Mouse (Mus musculus): ENCODE results near the gene Anks3.

Gene Anks3

DNA sequence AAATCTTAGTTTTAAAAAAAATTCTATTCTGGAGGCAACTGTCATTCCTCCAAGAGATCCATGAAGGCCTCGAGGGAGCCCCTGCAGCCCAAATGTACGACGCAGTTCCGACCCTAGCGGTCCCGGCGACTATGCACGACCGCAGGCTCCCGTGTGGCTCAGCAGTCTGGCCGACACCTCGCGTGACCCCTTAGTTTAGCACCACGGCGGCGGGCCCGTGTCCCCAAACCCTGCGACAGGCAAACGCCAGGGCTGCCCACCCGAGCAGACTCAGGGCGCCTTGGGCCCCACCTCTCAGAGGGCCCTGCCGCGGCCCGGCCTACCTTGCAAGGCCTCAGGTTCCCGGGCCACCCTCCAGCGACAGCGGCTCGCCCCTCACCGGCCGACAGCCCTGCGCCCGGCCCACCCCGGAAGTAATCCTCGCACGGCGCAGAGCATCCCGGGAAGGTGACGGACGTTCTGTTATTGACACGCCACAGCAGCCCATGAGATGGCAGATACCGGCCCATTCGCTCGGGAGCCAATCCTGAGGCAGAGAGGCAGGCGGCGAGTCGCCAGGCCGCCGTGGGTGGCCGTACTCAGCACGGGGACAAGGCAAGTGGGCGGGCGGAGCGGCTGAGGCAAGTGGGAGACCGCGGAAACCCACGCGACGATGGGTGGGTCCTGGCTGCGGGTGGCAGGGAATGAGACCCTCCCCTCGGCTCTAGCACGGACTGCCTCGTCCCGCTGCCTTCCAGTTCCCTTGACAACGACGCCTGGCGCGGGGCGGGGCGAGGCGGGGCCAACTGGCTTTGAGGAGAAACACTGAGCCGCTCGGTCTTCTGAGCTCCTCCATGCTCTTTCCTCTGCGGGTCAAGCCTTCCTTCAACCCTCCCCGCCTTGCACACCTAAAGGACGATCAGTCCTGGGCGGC lies at the start of gene Anks3:
Anks3 (minus strand) TSS at position 409 of the 913 bp plus-strand sequence.
- peak; percentile 100 for DNase-seq (ENCODE audit: low spot score)

DNA sequence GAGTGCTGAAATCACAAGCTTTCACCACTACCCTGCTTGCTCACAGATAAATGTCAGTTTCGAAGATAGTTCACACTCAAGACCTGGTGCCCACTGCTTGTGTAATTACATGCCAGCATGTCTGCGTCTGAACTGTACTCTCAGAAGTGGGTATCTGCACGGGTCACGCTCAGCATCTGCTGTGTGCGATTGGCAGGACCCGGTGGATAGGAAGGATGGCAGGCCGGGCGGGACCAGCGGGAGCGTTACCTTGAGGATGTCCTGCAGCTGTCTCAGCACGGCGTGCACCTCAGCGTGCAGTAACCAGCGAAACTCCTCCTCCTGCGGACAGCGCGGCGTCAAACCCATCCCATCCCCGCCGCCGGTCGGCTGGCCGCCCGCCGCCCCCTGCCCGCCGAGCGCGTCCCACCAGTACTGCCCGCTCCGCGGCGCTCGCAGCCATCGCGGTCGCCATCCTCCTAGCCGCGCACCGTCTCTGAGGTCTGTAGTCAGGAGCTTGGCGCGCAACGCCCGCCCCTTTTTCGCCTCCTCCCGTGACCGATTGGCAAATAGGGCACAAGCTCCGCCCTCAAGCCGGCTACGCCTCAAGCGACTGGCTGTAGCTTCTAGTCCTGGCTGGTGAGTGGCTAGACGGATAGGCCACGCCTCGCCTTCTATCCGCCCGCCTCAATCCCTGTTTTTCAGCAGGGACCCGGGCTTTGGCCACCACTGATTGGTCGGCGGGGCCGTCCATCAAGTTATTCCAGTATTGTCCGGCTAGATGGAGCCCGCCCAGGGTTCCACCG lies 49.2 kb upstream of the Anks3 start, which contains the start of gene Rogdi:
Rogdi (minus strand) TSS at position 500 of the 785 bp plus-strand sequence.
- DNase-seq (ENCODE audit: low spot score), result peak; percentile 99

DNA sequence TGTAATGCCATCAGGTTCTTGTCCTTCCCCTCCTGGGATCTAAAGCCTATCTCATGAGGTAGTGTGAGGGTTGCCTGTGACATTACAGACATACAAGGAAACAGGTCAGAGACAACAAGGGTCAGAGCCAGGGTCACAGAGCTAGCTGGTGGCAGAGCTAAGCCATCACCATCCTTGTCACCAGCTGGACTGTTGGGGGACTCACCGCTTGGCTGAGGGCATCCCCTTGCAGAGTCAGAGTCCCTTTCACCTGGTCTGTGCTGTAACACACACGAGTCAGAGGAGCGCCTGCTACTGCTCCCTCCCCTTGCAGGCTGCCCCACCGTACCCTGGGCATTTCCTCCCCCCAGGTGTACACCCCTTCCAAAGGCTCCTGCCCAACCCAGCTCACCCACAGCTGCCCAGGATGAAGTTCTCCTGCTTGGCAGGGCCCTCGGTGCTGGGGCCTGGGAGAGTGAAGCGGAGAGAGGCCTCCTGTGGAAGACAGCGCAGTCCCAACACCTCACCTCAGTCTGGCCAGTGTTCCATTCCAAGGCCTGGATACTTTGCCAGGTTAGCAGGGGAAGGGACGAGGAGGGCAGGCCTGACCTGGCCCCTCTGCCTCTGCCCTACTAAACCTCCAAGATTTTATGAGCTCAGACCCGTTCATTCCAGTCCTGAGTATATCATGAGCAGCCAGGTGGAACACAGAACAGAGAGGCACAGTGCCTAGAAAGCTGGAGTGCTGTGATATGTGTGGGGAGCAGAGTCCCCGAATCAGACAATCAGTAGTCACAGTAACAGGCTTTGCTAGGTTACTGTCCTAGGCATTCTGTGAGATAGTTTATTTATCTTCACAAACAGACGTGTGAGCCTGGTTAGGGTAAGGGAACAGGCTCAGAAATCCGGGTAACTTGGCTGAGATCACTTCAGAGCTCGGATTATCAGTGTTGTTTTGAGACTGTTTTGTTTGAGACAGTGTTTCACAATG lies 48.3 kb upstream of the Anks3 start:
- peak; percentile 39 for DNase-seq (ENCODE audit: low spot score)

DNA sequence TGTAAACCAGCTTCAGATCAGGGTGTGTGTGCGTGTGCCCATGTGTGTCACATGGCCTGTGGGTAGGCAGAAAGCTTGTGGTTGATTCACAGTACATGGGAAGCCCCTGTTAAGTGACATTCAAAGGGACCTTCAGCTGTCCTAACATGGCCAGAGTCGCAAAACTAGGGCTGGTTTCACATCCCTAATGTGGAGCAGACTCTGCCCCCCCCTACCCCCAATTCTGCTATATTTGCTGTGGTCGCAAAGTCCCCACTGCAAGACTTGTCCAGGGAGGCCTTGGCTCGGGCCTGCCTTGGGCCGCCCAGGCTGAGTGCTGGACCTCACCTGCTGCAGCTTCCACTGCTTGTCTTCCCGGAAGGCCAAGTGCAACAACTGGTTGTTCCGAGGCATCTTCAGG lies 47.3 kb upstream of the Anks3 start:
- no peak for DNase-seq (ENCODE audit: low spot score)

DNA sequence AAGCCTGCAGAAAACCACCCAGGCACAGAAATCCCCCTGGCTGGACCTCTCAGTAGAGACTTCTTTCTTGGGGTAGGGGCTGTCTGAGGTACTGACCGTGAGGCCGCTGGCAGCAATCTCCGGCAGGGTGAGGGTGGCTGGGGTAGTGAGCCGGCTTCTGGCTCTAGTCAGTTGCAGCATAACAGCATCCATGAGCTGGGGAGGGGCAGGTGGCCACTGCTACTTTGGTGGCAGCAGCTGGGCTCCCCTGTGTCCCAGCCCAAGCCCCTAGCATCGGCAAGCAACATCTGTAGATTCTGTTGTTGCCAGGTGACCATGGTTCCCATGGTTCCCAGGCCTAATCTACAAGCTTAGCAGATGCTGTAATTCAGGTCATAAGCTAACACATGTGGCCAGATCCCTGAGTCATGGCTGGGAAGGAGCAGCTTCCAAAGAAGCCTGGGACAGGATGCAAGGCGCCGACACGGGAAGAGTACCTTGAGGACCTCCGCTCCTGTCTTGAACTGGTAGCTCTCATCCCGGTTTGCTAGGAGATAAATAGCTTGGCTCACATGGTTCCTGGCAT lies 46.4 kb upstream of the Anks3 start:
- DNase-seq (ENCODE audit: low spot score), result no peak

DNA sequence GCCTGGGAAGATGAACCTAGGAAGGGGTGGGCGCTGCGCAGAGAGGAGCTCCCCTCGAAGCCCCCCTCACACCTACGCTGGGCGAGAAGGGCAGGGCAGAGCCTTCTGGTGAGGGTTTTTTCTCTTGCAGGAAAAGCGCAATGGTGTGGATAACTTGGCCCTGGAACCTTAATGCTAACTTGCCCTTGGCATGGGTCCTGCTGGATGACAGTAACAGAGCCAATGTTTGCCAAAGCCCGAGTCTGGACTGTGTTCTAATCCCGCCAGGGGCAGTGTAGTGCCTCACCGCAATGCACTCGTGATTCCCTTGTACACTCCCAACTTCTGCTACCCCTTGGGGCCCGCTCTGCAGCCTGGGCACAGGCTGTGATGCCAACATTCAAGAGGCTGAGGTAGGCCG lies 44.1 kb upstream of the Anks3 start:
- DNase-seq (ENCODE audit: low spot score), result no peak

DNA sequence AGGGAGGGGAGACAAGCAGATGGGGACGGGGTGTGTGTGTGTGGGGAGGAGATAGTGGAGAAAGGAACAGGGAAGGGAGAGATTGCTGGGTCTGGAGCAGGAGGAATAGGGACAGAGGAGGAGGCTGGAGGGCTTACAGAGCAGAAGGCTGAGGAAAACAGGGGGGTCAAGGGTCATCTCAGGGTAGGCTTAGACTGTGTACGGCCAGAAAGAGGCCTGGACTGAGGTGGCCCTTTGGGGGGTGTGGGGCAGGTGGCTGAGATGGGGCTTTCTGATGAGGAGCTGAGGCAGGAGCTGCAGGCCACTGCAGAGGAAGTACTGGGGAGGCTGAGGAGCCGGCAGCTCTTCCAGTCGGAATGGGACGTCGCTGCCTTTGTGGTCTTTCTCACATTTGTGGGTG lies 43.5 kb upstream of the Anks3 start:
- DNase-seq (ENCODE audit: low spot score), result no peak

DNA sequence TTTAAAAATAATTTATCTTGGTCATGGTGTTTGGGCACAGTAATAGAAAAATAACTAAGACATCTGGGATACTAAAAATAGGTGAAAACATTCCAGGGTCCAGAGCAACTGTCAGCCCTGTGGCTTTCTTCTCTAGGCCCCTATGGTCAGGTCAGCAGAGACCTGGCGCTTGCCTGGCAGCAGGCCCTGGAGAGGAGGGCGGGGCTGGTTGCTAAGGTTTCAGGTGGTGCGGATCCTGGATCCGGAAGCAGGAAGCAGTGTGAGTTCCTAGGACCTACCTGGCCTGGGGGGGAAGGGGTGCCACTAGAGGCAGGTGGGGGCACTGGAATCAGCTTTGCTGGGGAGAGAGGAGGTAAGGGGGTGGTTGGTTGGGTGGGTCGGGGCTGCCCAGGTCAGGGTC lies 43.1 kb upstream of the Anks3 start, which contains the start of gene Smim22:
Smim22 (plus strand) TSS at position 222 of the 400 bp plus-strand sequence.
- no peak for DNase-seq (ENCODE audit: low spot score)

DNA sequence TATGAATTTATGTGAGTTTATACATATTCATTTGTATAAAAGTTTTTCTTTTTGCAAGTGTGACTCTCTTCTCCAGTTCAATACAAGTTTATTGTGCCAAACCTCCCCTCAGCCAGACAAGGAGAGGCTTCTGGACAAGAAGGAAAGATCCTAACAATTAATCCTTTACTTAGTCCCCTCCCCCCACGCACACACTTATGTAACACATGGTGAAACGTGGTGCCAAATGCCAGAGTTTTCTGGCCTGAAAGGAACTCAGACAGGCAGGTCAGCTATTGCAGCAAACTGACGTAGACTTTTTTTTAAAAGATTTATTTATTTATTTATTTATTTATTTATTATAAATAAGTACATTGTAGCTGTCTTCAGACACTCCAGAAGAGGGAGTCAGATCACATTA lies 36.6 kb upstream of the Anks3 start:
- no peak for DNase-seq (ENCODE audit: low spot score)

DNA sequence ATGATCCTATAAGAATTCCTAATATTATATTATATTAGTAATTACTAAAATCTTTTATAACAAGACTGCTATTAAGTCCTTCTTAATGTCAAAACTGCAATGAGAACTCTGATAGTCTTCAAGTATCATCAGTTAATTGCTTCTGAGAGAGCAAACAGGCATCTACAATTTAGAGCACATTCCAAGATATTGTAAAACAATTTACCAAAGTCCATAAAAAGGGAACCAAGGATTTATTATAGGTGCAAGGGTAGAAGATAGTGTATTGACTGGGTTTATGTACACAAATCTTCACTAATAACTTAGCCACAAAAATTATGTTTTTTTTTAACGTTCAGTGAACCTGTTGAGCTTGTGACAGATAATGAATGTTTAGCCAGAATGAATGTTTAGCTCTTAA lies 35.0 kb upstream of the Anks3 start:
- no peak for DNase-seq (ENCODE audit: low spot score)

DNA sequence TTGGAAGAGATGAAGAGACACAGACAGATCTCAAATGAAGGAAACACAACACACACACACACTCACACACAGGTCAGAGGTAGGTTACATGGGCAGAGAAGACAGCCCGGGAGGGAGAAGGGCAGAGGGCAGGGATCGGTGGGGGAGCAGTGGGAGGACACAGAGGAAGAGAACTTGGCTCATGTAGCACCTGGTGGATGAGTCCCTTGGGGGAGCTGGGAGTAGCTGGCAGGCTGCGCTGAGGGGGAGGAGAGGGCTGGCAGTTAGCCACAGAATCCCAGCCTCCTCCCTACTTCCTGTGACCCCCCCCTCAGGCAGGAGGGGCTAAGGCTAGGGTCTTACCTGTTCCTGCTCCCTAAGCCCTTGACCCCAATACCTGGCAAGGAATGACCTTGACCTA lies 33.5 kb upstream of the Anks3 start, which contains the start of gene Sept12:
Sept12 (minus strand) TSS at position 300 of the 400 bp plus-strand sequence.
- no peak for DNase-seq (ENCODE audit: low spot score)

DNA sequence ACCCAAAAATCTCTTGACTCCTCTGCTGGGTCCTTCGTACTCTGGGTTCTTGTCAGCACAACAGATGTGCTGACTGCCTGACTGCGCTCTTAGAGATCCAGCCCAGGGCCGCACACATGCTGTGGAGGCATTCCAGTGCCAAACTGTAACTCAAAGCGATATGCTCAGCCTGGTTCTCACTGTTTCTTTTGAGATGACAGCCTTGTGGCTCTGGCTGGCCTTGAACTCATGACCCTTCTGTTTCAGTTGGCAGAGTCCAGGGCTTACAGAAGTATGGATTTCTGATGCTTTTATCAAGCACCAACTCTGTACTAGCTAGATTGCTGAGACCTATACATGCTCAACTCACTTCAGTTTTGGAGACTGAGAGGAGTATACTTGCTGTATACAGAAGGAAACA lies 29.3 kb upstream of the Anks3 start:
- DNase-seq (ENCODE audit: low spot score), result no peak

DNA sequence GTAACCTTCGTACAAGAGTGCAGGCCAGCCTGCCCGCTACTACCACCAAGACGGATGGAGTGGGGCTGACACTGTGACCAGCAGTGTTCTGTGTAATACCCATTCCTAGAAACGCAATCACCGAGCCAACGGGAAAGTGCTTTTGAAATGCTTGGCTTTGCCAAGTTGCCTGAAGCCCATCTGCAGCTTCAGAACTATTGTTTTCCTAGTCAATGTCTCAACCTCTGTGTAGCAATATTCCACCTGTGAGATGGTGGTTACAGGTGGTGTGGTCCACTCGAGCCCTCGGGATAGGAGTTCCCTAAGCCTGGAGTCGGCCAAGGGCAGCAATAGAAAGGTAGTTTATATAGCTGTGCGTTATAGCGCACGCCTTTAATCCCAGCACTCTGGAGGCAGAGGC lies 20.7 kb upstream of the Anks3 start:
- DNase-seq (ENCODE audit: low spot score), result no peak

DNA sequence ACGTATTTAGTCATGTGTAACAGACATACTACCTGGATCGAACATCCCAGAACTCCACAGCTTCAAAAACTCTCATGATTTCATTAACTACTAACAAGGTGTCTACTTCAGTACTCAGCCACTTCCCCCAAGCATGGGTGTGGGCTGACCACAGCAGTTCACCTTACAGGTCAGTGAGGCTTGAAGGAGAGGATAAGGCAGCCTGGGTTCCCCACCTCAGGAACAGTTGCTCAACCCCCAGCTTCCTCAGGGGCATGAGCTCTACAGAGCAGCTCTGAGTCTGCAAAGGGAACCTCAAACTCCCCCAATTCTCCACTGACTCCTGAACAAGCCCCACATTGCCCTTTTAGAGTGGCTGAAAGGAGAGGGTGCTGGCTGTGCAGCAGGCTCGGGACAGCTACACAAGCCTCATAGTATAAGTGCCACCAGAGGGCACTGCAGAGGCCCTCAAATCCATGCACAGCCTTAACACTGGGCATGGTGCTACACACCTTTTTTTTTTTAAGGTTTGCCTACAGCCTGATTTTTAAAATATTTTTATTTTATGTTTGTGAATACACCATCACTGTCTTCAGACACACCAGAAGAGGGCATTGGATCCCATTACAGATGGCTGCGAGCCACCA lies 15.9 kb upstream of the Anks3 start:
- DNase-seq (ENCODE audit: low spot score), result peak; percentile 47

DNA sequence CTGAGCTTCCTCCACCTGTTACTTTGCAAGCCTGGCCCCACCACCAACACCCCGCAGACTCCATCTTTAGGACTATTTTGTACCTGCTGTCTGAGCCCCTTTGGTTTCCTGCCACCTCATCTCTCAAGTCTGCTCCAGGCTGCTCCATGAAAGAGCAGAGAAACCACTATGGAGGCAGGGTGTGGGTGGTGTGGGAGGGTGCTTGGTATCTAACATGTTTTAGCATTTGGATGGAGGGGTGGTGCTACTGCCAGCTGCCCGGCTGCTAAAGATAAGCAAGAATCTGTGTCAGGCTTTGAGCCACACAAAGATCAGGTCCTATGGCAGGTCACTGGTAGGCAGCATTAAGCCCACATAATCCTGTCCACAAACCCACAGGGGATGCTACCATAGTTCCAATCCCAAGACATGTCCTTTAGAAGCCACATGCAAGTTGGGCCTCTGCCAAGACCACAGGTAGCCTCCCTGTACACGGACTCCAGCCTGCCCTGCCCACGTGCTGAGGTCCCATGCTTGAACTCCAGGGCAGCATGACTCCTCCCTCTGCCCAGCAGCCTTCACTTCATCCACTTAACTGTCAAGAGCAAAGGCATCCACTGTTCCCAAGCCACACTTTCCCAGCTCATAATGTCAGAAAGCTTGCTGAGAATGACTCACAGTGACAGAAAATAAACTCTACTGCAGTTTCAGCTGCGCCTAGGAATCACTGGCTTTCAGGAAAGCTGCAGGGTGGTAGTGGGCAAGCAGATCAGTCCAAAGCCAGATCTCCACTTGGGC lies 14.5 kb upstream of the Anks3 start:
- DNase-seq (ENCODE audit: low spot score), result peak; percentile 37

DNA sequence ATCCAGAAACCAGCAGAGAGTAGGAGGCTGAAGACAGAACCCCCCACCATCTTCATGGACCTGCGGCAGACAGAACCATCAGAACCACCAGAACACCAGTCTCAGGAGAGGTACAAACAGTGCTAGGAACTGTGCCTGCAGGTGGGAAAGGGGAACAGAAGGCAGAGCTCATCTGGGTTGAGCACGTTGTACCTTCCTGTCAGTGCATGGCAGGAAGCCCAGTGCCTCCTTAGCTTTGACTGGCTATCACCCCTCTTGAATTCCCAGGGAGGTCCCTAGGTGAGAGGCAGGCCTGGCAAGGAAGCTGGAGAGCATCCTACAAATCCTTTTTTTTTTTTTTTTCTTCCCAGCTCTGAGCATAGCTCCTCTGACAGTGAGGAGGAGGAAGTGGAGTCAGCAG lies 12.2 kb upstream of the Anks3 start:
- peak; percentile 27 for DNase-seq (ENCODE audit: low spot score)

DNA sequence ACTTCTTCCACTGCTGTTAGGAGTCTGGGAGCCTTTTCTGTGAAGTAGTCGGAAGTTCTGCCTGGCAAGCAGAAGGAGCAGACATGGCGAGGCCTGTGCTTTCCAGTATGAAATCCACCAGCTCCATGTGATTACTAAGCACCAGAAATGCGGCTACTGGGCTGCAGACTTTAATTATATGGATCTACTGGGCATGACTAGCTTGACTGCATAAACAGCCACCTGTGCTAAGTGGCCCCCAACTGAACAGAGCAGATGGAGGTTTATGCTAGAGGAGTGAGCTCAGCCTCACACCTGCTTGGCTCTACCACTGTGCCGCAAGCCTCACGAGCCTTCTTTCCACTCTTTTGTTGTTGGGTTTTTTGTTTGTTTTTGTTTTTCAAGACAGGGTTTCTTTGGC lies 10.5 kb upstream of the Anks3 start:
- no peak for DNase-seq (ENCODE audit: low spot score)

DNA sequence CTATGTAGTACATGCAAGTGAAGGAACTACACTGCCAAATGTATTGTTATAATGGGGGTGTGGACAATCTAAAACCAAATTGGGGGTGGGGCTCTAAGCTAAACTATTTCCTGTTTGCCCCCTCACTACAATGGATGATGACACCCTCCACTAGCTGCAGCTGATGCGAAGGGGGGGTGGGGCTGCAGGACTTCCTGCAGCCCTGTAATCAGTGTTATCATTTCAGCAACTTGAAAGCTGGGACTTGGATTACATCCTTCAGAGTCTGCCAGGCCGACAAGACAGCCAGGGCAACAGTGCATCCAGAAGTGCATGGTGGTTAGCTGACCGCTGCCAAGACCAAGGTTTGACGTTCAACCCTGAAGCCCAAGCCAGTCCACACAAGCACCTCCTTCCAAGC lies 7.6 kb upstream of the Anks3 start:
- DNase-seq (ENCODE audit: low spot score), result no peak

DNA sequence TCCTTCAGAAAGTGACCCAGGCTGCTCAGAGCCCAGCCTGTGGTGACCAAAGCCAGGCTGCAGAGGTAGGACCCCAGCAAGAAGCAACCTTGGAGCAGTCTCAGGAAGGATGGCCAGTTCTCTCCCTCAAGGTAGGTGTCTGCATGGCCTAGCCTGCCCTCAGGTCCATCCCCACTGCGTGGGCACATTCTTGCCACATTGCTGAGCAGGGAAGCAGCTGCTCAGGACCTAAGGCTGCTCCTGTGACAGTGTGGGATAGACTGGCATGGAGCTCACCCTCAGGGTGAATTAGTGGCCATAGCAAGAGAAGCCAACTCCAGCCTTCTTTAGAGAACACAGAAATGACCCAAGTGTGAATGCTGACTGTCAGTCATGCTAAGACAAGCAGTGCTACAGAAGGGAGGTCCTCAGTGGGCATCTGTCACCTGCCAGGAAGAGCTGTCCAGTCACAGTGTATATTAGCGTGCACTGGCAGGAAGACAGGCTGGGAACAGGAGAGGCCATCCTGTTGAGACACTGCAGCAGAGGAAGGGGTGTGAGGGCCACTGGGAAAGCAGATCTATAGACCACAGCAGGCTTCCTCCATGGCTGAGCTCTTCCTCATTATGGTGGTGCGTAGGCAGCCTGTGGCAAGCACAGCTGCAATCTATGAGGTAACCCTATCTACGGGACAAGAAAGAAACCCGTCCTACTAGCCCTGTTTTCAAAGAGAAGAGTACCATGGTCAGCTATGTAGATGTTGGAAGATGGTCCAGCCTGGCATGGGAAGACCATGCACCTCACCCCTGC lies 5.2 kb upstream of the Anks3 start:
- no peak for DNase-seq (ENCODE audit: low spot score)

All from layer of hippocampus, adult 11-12 months (tissue).